Mouse (Mus musculus) intestine, embryonic 14.5 days (tissue): ENCODE results near the gene Tk2. TPM values are rescaled to one million over a fixed set of nuclear protein-coding genes. Genes with fewer than 3 reads are reported as not detected.

Experiments used
- ATAC-seq: fragments of 200-750 bp; cut with Nextera tagmentation; replicated peaks from 2 replicates; pipeline ENCODE4 v1.8.0; 2017; ENCODE audit warnings: low read depth, moderate number of reproducible peaks, moderate TSS enrichment, moderate library complexity; ENCODE audit not compliant: low FRiP score, low TSS enrichment
- DNase-seq: peaks from one replicate; pipeline ENCODE4 v3.0.0-alpha.2; 2018; ENCODE audit warnings: low spot score
- H3K27ac ChIP-seq: fragments of 300-500 bp; sonication (generic); 2 replicates; pipeline ENCODE4 v1.5.1; 2014; ENCODE audit warnings: low read depth, mild to moderate bottlenecking, control low read depth
- H3K27me3 ChIP-seq: fragments of 300-500 bp; sonication (generic); replicated peaks from 2 replicates; pipeline ENCODE4 v1.6.1; 2014; ENCODE audit warnings: low read length, control low read depth; ENCODE audit not compliant: control insufficient read depth, insufficient read depth
- H3K36me3 ChIP-seq: fragments of 300-500 bp; sonication (generic); 2 replicates; pipeline ENCODE4 v1.6.1; 2014; ENCODE audit warnings: low read length, control low read depth; ENCODE audit not compliant: control insufficient read depth, insufficient read depth
- H3K4me1 ChIP-seq: fragments of 300-500 bp; sonication (generic); replicated peaks from 2 replicates; pipeline ENCODE4 v1.6.1; 2014; ENCODE audit warnings: low read length, control low read depth, mixed read lengths; ENCODE audit not compliant: control insufficient read depth, insufficient read depth
- H3K4me2 ChIP-seq: fragments of 300-500 bp; sonication (generic); 2 replicates; pipeline ENCODE4 v1.6.1; 2014; ENCODE audit warnings: low read length
- H3K4me3 ChIP-seq: fragments of 300-500 bp; sonication (generic); 2 replicates; pipeline ENCODE4 v1.5.1; 2014; ENCODE audit warnings: low read depth, low read length, control low read depth, mixed read lengths
- H3K9ac ChIP-seq: fragments of 300-500 bp; sonication (generic); 2 replicates; pipeline ENCODE4 v1.6.1; 2014; ENCODE audit warnings: mild to moderate bottlenecking, low read length
- H3K9me3 ChIP-seq: fragments of 300-500 bp; sonication (generic); 2 replicates; pipeline ENCODE4 v1.6.1; 2016; ENCODE audit warnings: low read length, control low read depth; ENCODE audit not compliant: control insufficient read depth
- WGBS: fragments of 180-500 bp; shearing (Covaris S2); extraction: QIAGEN DNeasy Blood & Tissue Kit; methylation state at CpG from one replicate; pipeline ENCODE4 v1.1.7; 2014; 5-methylcytosine and 5-hydroxymethylcytosine counted together
- polyA plus RNA-seq: library from polyadenylated mRNA; unstranded; fragments of >200 nt; fragmentation: Nextera tagmentation; extraction: Ambion mirVana; gene quantifications from 2 replicates; pipeline ENCODE4 v1.2.1, GENCODE M21; 2014

Tk2 gene
- polyA plus RNA-seq, 1 experiment from 2014 or later: 15.3 TPM

GRCm38 (mm10) chr8:104234573-104234972 lies 13.8 kb downstream of the Tk2 start:
- no peaks in the 10 kb centered on the region for H3K4me1 ChIP-seq
- H3K9me3 ChIP-seq: no peaks in the 10 kb centered on the region
- peaks cover 64% of the 10 kb centered on the region for H3K36me3 ChIP-seq
- no peak overlapping the region for H3K9ac ChIP-seq
- ATAC-seq: no peak
- no peak overlapping the region for H3K4me2 ChIP-seq
- no peak overlapping the region for H3K27ac ChIP-seq
- no peak overlapping the region for H3K4me3 ChIP-seq
- 42% methylated on average over 6 of the region's 6 CpGs for WGBS
- no peak for DNase-seq
- H3K27me3 ChIP-seq: no peaks in the 10 kb centered on the region

- no peaks in the 10 kb centered on the region for H3K9me3 ChIP-seq
These were observed 15.4 kb downstream of the Tk2 start for GRCm38 (mm10) chr8:104232919-104233318.

GRCm38 (mm10) chr8:104232039-104232438 lies 16.3 kb downstream of the Tk2 start:
- DNase-seq (no peak), ATAC-seq (no peak)
- Histone ChIP-seq H3K4me1 (no peaks in the 10 kb centered on the region), H3K4me3 (no peak overlapping the region), H3K27ac (no peak overlapping the region), H3K4me2 (no peak overlapping the region), H3K27me3 (no peaks in the 10 kb centered on the region), H3K9me3 (no peaks in the 10 kb centered on the region), H3K9ac (no peak overlapping the region), H3K36me3 (peaks cover 64% of the 10 kb centered on the region)
- WGBS: 97% methylated on average over 4 of the region's 4 CpGs

More at GRCm38 (mm10) chr8:104232919-104233318, 15.4 kb downstream of the Tk2 start:
- peaks cover 64% of the 10 kb centered on the region for H3K36me3 ChIP-seq
- H3K4me2 ChIP-seq: no peak overlapping the region
- DNase-seq (no peak), ATAC-seq (no peak)
- 95% methylated on average over 5 of the region's 5 CpGs for WGBS
- no peak overlapping the region for H3K27ac ChIP-seq
- no peak overlapping the region for H3K9ac ChIP-seq
- no peak overlapping the region for H3K4me3 ChIP-seq
- H3K27me3 ChIP-seq: no peaks in the 10 kb centered on the region
- H3K4me1 ChIP-seq: no peaks in the 10 kb centered on the region

DNA sequence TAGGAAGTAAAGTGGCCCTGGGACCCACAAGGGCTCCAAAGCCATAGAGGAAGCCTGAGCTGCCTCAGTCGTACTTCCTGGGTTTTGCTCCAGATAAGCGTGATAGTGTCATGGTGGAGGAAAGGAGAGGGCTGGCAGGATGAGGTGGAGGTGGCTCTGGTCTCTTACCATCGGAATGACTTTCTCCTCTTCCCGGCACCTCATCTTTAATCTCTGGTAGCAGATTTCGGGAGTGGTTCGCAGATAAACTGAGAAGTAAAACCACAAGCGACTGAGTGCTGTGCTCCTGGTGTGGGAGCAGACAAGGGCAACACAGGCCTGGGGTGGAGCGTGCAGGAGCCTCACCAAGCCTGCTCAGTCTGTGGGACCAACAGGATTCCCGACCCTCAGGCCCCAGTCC lies 18.0 kb downstream of the Tk2 start:
- 94% methylated on average over 9 of the region's 9 CpGs for WGBS
- DNase-seq (no peak), ATAC-seq (no peak)
- Histone ChIP-seq H3K36me3 (peaks cover 66% of the 10 kb centered on the region), H3K27me3 (no peaks in the 10 kb centered on the region), H3K4me1 (no peaks in the 10 kb centered on the region), H3K4me3 (no peak overlapping the region), H3K27ac (no peak overlapping the region), H3K4me2 (no peak overlapping the region), H3K9ac (no peak overlapping the region), H3K9me3 (no peaks in the 10 kb centered on the region)

GRCm38 (mm10) chr8:104227048-104227447 lies 21.3 kb downstream of the Tk2 start:
- H3K4me3 ChIP-seq: no peak overlapping the region
- no peak overlapping the region for H3K27ac ChIP-seq
- H3K4me2 ChIP-seq: no peak overlapping the region
- H3K36me3 ChIP-seq: peaks cover 59% of the 10 kb centered on the region
- H3K9ac ChIP-seq: no peak overlapping the region
- no peaks in the 10 kb centered on the region for H3K27me3 ChIP-seq
- H3K4me1 ChIP-seq: no peaks in the 10 kb centered on the region
- WGBS: 96% methylated on average over 5 of the region's 5 CpGs
- DNase-seq: no peak
- ATAC-seq: no peak
- H3K9me3 ChIP-seq: 0 out of 2 replicates have a peak, but pooled peaks cover 3% of the 10 kb centered on the region

GRCm38 (mm10) chr8:104219806-104220205 lies 28.6 kb downstream of the Tk2 start:
- Histone ChIP-seq H3K36me3 (no peaks in the 10 kb centered on the region), H3K4me1 (no peaks in the 10 kb centered on the region), H3K9me3 (0 out of 2 replicates have a peak, but pooled peaks cover 3% of the 10 kb centered on the region), H3K27ac (no peak overlapping the region), H3K4me3 (no peak overlapping the region), H3K9ac (no peak overlapping the region), H3K27me3 (no peaks in the 10 kb centered on the region), H3K4me2 (no peak overlapping the region)
- no peak for ATAC-seq
- DNase-seq: peak; percentile 90
- 40% methylated on average over 5 of the region's 5 CpGs for WGBS

GRCm38 (mm10) chr8:104219079-104219478 lies 29.3 kb downstream of the Tk2 start:
- Histone ChIP-seq H3K4me1 (no peaks in the 10 kb centered on the region), H3K4me2 (no peak overlapping the region), H3K9ac (no peak overlapping the region), H3K9me3 (0 out of 2 replicates have a peak, but pooled peaks cover under 1% of the 10 kb centered on the region), H3K27ac (no peak overlapping the region), H3K4me3 (no peak overlapping the region), H3K27me3 (no peaks in the 10 kb centered on the region), H3K36me3 (no peaks in the 10 kb centered on the region)
- DNase-seq (peak; percentile 67), ATAC-seq (no peak)
- 30% methylated on average over 11 of the region's 11 CpGs for WGBS

GRCm38 (mm10) chr8:104217601-104218000 lies 30.8 kb downstream of the Tk2 start:
- Histone ChIP-seq H3K27ac (no peak overlapping the region), H3K36me3 (no peaks in the 10 kb centered on the region), H3K4me1 (no peaks in the 10 kb centered on the region), H3K4me2 (no peak overlapping the region), H3K9me3 (no peaks in the 10 kb centered on the region), H3K9ac (no peak overlapping the region), H3K4me3 (no peak overlapping the region), H3K27me3 (no peaks in the 10 kb centered on the region)
- ATAC-seq (no peak), DNase-seq (no peak)
- WGBS: 88% methylated on average over 5 of the region's 5 CpGs

DNA sequence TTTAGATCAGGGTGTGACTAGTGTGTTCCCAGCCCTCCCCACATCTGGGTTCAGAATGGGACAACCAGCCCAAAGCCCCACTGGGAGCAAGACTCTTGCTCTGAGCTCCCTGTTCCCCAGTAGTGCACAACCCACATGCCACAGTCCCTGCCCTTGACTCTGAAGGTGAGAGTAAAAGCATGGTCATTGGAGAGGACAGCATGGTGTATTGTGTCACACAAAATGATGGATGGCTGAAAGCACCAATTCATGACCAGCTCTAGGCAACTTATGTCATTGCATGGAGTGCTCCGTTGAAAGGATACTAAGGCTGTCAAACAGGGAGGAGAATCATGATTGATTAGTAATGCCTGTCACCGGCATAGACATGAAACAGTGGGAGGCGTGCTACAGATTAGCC lies 43.1 kb downstream of the Tk2 start:
- WGBS: 63% methylated on average over 3 of the region's 3 CpGs
- Histone ChIP-seq H3K4me1 (no peaks in the 10 kb centered on the region), H3K4me2 (no peak overlapping the region)

More for the DNA sequence above, 43.1 kb downstream of the Tk2 start:
- no peak for DNase-seq
- ATAC-seq: no peak
- H3K9ac ChIP-seq: no peak overlapping the region
- no peaks in the 10 kb centered on the region for H3K36me3 ChIP-seq
- no peaks in the 10 kb centered on the region for H3K9me3 ChIP-seq
- H3K27me3 ChIP-seq: no peaks in the 10 kb centered on the region
- H3K27ac ChIP-seq: no peak overlapping the region
- no peak overlapping the region for H3K4me3 ChIP-seq
